Mouse (Mus musculus) forebrain, embryonic 16.5 days (tissue): ENCODE measurements around the gene Dctn3. TPM values are rescaled to one million over a fixed set of nuclear protein-coding genes. Genes with fewer than 3 reads are reported as not detected.

Source experiments
- ATAC-seq: fragments of 200-750 bp; cut with Nextera tagmentation; 2 replicates; pipeline ENCODE4 v1.8.0; 2017; ENCODE audit warnings: mild to moderate bottlenecking, moderate library complexity
- H3K27ac ChIP-seq: fragments of 300-500 bp; sonication (generic); 2 replicates; pipeline ENCODE4 v1.5.1; 2014; ENCODE audit warnings: low read length, control low read depth
- H3K27me3 ChIP-seq: fragments of 300-500 bp; sonication (generic); replicated peaks from 2 replicates; pipeline ENCODE4 v1.6.1; 2014; ENCODE audit warnings: low read length; ENCODE audit not compliant: control insufficient read depth, insufficient read depth
- H3K36me3 ChIP-seq: fragments of 300-500 bp; sonication (generic); 2 replicates; pipeline ENCODE4 v1.6.1; 2014; ENCODE audit not compliant: control insufficient read depth, insufficient read depth
- H3K4me1 ChIP-seq: fragments of 300-500 bp; sonication (generic); replicated peaks from 2 replicates; pipeline ENCODE4 v1.6.1; 2014; ENCODE audit warnings: low read length; ENCODE audit not compliant: control insufficient read depth, insufficient read depth
- H3K4me2 ChIP-seq: fragments of 300-500 bp; sonication (generic); 2 replicates; pipeline ENCODE4 v1.6.1; 2014; ENCODE audit warnings: mild to moderate bottlenecking, low read length, control low read depth
- H3K4me3 ChIP-seq: fragments of 300-500 bp; sonication (generic); replicated peaks from 2 replicates; pipeline ENCODE4 v1.5.1; 2014; ENCODE audit warnings: mild to moderate bottlenecking, low read length, control low read depth
- H3K9ac ChIP-seq: fragments of 300-500 bp; sonication (generic); replicated peaks from 2 replicates; pipeline ENCODE4 v1.6.1; 2014; ENCODE audit warnings: low read depth, low read length, control low read depth
- H3K9me3 ChIP-seq: fragments of 300-500 bp; sonication (generic); 2 replicates; pipeline ENCODE4 v1.6.1; 2016; ENCODE audit warnings: low read length; ENCODE audit not compliant: control insufficient read depth
- WGBS: fragments of 180-500 bp; shearing (Covaris S2); extraction: QIAGEN DNeasy Blood & Tissue Kit; methylation state at CpG from one replicate; pipeline ENCODE4 v1.1.7; 2014; 5-methylcytosine and 5-hydroxymethylcytosine counted together
- polyA plus RNA-seq: library from polyadenylated mRNA; unstranded; fragments of >200 nt; fragmentation: Nextera tagmentation; extraction: Ambion mirVana; gene quantifications from 2 replicates; pipeline ENCODE4 v1.2.1, GENCODE M21; 2015

Dctn3 gene
- polyA plus RNA-seq, 1 experiment from 2014 or later: 315 TPM

- Histone ChIP-seq H3K36me3 (no peaks in the 10 kb centered on the region), H3K4me2 (no peak overlapping the region), H3K27ac (no peak overlapping the region), H3K9me3 (no peaks in the 10 kb centered on the region), H3K27me3 (no peaks in the 10 kb centered on the region), H3K4me3 (no peak overlapping the region), H3K9ac (no peak overlapping the region), H3K4me1 (peaks cover 40% of the 10 kb centered on the region)
- WGBS: 77% methylated on average over 9 of the region's 9 CpGs
- no peak for ATAC-seq
These were observed 36.2 kb upstream of the Dctn3 start for GRCm38 (mm10) chr4:41759206-41759605.

GRCm38 (mm10) chr4:41758701-41759100 is 35.7 kb upstream of the Dctn3 start:
- 93% methylated on average over 4 of the region's 4 CpGs for WGBS
- Histone ChIP-seq H3K4me2 (no peak overlapping the region), H3K36me3 (no peaks in the 10 kb centered on the region), H3K9me3 (no peaks in the 10 kb centered on the region), H3K27ac (no peak overlapping the region), H3K27me3 (no peaks in the 10 kb centered on the region), H3K9ac (no peak overlapping the region), H3K4me3 (no peak overlapping the region), H3K4me1 (peaks cover 40% of the 10 kb centered on the region)
- ATAC-seq: no peak

GRCm38 (mm10) chr4:41758021-41758420 is 35.1 kb upstream of the Dctn3 start:
- Histone ChIP-seq H3K27ac (no peak overlapping the region), H3K9me3 (no peaks in the 10 kb centered on the region), H3K4me1 (peaks cover 40% of the 10 kb centered on the region), H3K4me3 (no peak overlapping the region), H3K36me3 (no peaks in the 10 kb centered on the region), H3K9ac (no peak overlapping the region), H3K27me3 (no peaks in the 10 kb centered on the region), H3K4me2 (no peak overlapping the region)
- ATAC-seq: no peak
- 85% methylated on average over 11 of the region's 11 CpGs for WGBS

- H3K9me3 ChIP-seq: no peaks in the 10 kb centered on the region
- 92% methylated on average over 13 of the region's 13 CpGs for WGBS
- H3K9ac ChIP-seq: no peak overlapping the region
- H3K4me2 ChIP-seq: no peak overlapping the region
- no peaks in the 10 kb centered on the region for H3K36me3 ChIP-seq
- ATAC-seq: no peak
- no peak overlapping the region for H3K27ac ChIP-seq
- no peaks in the 10 kb centered on the region for H3K27me3 ChIP-seq
- H3K4me1 ChIP-seq: peaks cover 33% of the 10 kb centered on the region
- no peak overlapping the region for H3K4me3 ChIP-seq
These were observed 34.4 kb upstream of the Dctn3 start for GRCm38 (mm10) chr4:41757321-41757720.

GRCm38 (mm10) chr4:41756440-41756839 is 33.5 kb upstream of the Dctn3 start:
- no peaks in the 10 kb centered on the region for H3K9me3 ChIP-seq
- H3K4me1 ChIP-seq: peaks cover 26% of the 10 kb centered on the region
- H3K4me2 ChIP-seq: peak overlapping the region; percentile 93
- H3K36me3 ChIP-seq: no peaks in the 10 kb centered on the region
- H3K27ac ChIP-seq: no peak overlapping the region
- peak overlapping the region; percentile 71; the same call in 1 of the 2 replicates for H3K9ac ChIP-seq
- H3K27me3 ChIP-seq: no peaks in the 10 kb centered on the region
- ATAC-seq: no peak
- H3K4me3 ChIP-seq: peak overlapping the region; percentile 73
- 77% methylated on average over 8 of the region's 8 CpGs for WGBS

GRCm38 (mm10) chr4:41755338-41756305 is 32.7 kb upstream of the Dctn3 start, which contains the start of gene Sigmar1:
Gene Sigmar1, minus strand, starts transcription at chr4:41756157.
- H3K4me1 ChIP-seq: peaks cover 18% of the 10 kb centered on the region
- peak; percentile 56 for ATAC-seq
- no peaks in the 10 kb centered on the region for H3K9me3 ChIP-seq
- under 1% methylated on average over 57 of the region's 57 CpGs for WGBS
- H3K4me3 ChIP-seq: peak within 1 kb of the TSS; percentile 73
- H3K27me3 ChIP-seq: no peaks in the 10 kb centered on the region
- peak within 1 kb of the TSS; percentile 93 for H3K4me2 ChIP-seq
- peak within 1 kb of the TSS; percentile 58 for H3K27ac ChIP-seq
- no peaks in the 10 kb centered on the region for H3K36me3 ChIP-seq
- H3K9ac ChIP-seq: peak within 1 kb of the TSS; percentile 71

- Histone ChIP-seq H3K27me3 (no peaks in the 10 kb centered on the region), H3K9ac (peak within 1 kb of the TSS; percentile 71), H3K4me2 (peak within 1 kb of the TSS; percentile 93), H3K27ac (peak within 1 kb of the TSS; percentile 58), H3K4me1 (peaks cover 11% of the 10 kb centered on the region), H3K9me3 (no peaks in the 10 kb centered on the region), H3K4me3 (peak within 1 kb of the TSS; percentile 73), H3K36me3 (no peaks in the 10 kb centered on the region)
- 11% methylated on average over 14 of the region's 14 CpGs for WGBS
- ATAC-seq: peak; percentile 43
These were observed 31.9 kb upstream of the Dctn3 start, which contains the start of gene Galt for GRCm38 (mm10) chr4:41754797-41755337. Gene Galt, plus strand, starts transcription at chr4:41755228.

- 0 out of 2 replicates have a peak, but pooled peaks cover 3% of the 10 kb centered on the region for H3K9me3 ChIP-seq
- ATAC-seq: no peak
- peaks cover 12% of the 10 kb centered on the region for H3K4me1 ChIP-seq
- 71% methylated on average over 1 of the region's 1 CpGs for WGBS
- H3K27ac ChIP-seq: no peak overlapping the region
- no peak overlapping the region for H3K4me2 ChIP-seq
- H3K4me3 ChIP-seq: no peak overlapping the region
- no peak overlapping the region for H3K9ac ChIP-seq
- no peaks in the 10 kb centered on the region for H3K36me3 ChIP-seq
- 0 out of 2 replicates have a peak, but pooled peaks cover 3% of the 10 kb centered on the region for H3K27me3 ChIP-seq
These were observed 22.1 kb upstream of the Dctn3 start for GRCm38 (mm10) chr4:41745021-41745420.

- Histone ChIP-seq H3K4me2 (no peak overlapping the region), H3K4me1 (peaks cover 21% of the 10 kb centered on the region), H3K27ac (no peak overlapping the region), H3K9ac (no peak overlapping the region), H3K27me3 (0 out of 2 replicates have a peak, but pooled peaks cover 3% of the 10 kb centered on the region), H3K9me3 (0 out of 2 replicates have a peak, but pooled peaks cover 3% of the 10 kb centered on the region), H3K4me3 (no peak overlapping the region), H3K36me3 (no peaks in the 10 kb centered on the region)
- ATAC-seq: no peak
- 79% methylated on average over 2 of the region's 2 CpGs for WGBS
These were observed 21.2 kb upstream of the Dctn3 start for GRCm38 (mm10) chr4:41744131-41744530.
